Mouse (Mus musculus) left cerebral cortex, adult 2 months (tissue): ENCODE results near the gene Grtp1. TPM values are rescaled to one million over a fixed set of nuclear protein-coding genes. Genes with fewer than 3 reads are reported as not detected.

ENCODE experiments used
- DNase-seq, 2 experiments: peaks; one replicate each; pipeline ENCODE4 v3.0.0; 2021 to 2022; ENCODE audit warnings: low spot score in 2 of 2, mixed read lengths in 1 of 2; ENCODE audit errors: extremely low spot score in 1 of 2
- H3K27ac ChIP-seq: fragments of 200-600 bp; 2 replicates; pipeline ENCODE4 v1.8.1; 2022
- H3K4me3 ChIP-seq: fragments of 200-600 bp; 2 replicates; pipeline ENCODE4 v1.8.1; 2022
- CTCF ChIP-seq: fragments of 200-600 bp; IDR thresholded peaks from 2 replicates; pipeline ENCODE4 v1.8.1; 2022; ENCODE audit warnings: antibody characterized with exemption, mild to moderate bottlenecking, moderate library complexity
- intact Hi-C: fragments of 180-260 bp; cut with DNase I; formaldehyde crosslinking; loops from one replicate; pipeline ENCODE4 v1.15.1; 2025
- total RNA-seq, 2 experiments: library from RNA; stranded (reverse); gene quantifications; 2 replicates each; pipeline ENCODE4 v1.2.3; 2021

The Grtp1 gene
- total RNA-seq, 2 experiments from 2014 or later: 3.1 to 5.0 TPM

DNA sequence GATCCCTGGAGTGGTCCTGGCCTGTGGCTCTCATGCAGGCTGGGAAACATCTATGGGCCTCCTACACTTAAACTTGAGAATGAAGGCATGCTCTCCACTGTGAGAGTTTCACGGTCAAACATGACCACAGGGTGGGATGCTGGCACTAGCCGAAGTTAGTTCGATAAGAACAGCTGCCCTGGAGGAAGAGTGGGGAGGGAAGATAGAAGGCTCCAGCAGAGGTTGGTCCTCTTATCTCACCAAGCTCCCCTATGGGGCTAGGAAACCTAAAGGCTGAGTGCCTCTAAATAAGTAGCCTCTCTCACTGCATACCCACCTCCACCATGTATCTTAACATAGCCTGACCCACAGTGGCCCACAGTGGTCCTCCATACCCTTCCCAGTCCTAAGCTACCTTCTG, 2.4 kb upstream of the Grtp1 start:
- no peak for DNase-seq
- Histone ChIP-seq H3K27ac (no peak overlapping the region), H3K4me3 (no peak overlapping the region)
- intact Hi-C loops: no loop called here
- no peak for TF ChIP-seq CTCF

GRCm38 (mm10) chr8:13202041-13202440, 1.6 kb upstream of the Grtp1 start:
- intact Hi-C loops: no loop called here
- Histone ChIP-seq H3K4me3 (no peak overlapping the region), H3K27ac (no peak overlapping the region)
- DNase-seq: no peak
- TF ChIP-seq CTCF: no peak

DNA sequence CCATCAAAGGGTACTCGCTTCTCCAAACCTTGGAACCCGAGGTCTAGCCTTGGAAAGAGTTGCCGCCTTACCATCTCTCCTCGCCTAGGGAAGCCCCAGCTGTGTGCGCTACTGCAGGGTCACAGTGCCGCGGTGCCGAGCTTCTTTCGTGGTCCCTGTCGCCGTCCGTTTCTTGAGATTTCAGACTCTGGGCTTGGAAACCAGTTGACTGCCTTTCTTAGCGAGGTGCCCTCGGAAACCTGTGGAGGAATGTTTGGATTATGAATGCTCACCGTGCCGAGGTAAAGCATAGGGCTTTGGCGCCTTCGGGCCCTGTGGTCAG, 554 bp upstream of the Grtp1 start:
- no peak for DNase-seq

DNA sequence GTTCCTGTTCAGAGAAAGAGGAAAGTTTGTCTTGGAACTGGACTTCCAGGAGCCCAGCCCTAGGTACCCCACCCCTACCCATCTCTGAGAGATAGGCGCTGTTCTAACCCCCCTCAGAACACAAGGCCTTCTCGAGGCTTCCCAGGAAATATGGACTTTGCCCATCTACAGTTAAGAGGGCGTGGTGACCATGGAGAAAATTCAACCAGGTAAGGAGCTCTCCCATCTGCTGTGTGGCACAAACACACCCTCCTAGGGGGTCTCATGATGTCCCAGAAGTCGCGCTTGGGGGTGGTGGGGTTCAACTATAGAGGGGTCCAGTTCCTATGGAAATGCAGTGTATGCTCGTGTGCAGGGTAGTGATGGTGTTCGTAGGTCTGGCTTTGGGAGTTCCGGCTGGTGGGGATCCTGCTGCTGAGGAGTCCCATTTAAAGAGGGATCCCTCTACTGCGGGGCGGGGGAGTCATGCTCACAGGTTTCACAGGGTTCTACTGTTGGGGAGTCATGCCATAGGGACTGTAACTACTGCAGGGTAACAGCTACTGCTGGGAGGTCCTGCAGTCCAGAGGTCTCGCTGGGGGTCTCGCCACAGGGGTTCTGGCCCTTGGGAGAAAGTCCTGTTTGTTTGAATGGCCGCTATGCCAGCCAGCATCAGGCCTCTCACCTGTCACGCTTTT, 897 bp downstream of the Grtp1 start:
- peak overlapping the region; percentile 59 for H3K4me3 ChIP-seq
- intact Hi-C loops: no loop called here
- TF ChIP-seq CTCF: no peak
- DNase-seq: no peak
- H3K27ac ChIP-seq: no peak overlapping the region

More for the DNA sequence above, 554 bp upstream of the Grtp1 start:
- intact Hi-C loops: no loop called here
- peak overlapping the region; percentile 59 for H3K4me3 ChIP-seq
- H3K27ac ChIP-seq: no peak overlapping the region
- no peak for TF ChIP-seq CTCF

- intact Hi-C loops: no loop called here
These were observed 2.9 kb downstream of the Grtp1 start for GRCm38 (mm10) chr8:13197493-13197892.

DNA sequence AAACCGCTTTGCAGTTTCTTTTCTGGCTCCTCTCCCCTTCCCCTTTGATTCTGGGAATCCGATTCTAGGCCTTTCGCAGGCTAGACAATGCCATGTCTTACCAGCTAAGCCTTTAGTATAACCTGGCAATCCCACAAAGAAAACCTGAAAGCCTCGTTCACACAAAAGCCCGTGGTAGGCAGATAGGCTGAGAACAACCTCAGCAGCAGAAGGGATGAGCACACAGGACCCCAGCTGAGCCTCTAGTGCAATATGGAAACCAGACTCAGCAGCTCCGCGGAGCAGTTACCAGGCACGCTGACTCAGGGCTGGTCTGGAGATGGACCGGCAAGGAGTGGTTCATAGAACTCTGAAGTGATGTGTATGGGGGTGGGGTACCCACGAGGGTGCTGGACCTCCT, 5.6 kb downstream of the Grtp1 start:
- TF ChIP-seq CTCF: no peak
- H3K4me3 ChIP-seq: no peak overlapping the region
- DNase-seq: no peak
- intact Hi-C loops: no loop called here
- H3K27ac ChIP-seq: no peak overlapping the region

More at GRCm38 (mm10) chr8:13197493-13197892, 2.9 kb downstream of the Grtp1 start:
- TF ChIP-seq CTCF: no peak
- no peak for DNase-seq
- no peak overlapping the region for H3K27ac ChIP-seq
- H3K4me3 ChIP-seq: no peak overlapping the region

DNA sequence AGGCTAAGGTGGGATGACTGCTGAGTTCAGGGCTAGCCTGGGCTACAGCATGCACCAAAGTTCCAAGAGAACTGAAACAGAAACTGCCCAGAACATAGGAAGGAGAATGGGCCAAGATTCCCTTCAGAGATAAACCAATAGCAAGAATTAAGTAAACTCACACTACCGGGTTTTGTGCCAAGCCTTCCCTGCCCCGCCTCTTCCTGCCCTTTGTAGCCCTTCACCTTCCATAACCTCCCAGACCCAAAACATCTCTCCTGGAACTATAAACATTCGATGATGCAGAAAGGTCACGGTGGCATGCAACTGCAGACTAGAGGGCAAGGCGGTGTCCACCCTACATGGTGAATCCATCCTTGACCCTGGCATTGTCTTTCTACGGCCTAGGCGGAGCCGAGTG, 10.2 kb downstream of the Grtp1 start:
- intact Hi-C loops: no loop called here
- DNase-seq: no peak
- no peak for TF ChIP-seq CTCF
- no peak overlapping the region for H3K27ac ChIP-seq
- H3K4me3 ChIP-seq: no peak overlapping the region

DNA sequence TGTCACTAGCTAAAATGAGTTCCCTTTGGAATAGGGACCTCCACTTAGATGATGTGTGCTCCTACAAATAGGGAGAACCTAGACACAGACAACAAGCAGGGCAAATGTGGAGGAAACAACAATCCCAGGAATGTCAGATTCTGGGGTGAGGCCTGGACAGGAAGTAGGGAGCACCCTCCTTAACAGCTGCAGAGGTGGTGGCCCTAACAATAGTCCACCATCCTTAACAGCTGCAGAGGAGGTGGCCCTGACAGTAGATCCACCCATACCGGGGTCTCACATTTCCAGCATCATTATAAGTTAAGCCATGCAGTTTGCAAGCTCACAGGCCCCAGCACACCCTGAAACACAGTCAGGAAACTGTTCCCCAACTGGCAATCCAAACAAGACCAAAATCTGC, 11.6 kb downstream of the Grtp1 start:
- no peak for DNase-seq
- no peak for TF ChIP-seq CTCF
- Histone ChIP-seq H3K4me3 (no peak overlapping the region), H3K27ac (no peak overlapping the region)
- intact Hi-C loops: no loop called here

DNA sequence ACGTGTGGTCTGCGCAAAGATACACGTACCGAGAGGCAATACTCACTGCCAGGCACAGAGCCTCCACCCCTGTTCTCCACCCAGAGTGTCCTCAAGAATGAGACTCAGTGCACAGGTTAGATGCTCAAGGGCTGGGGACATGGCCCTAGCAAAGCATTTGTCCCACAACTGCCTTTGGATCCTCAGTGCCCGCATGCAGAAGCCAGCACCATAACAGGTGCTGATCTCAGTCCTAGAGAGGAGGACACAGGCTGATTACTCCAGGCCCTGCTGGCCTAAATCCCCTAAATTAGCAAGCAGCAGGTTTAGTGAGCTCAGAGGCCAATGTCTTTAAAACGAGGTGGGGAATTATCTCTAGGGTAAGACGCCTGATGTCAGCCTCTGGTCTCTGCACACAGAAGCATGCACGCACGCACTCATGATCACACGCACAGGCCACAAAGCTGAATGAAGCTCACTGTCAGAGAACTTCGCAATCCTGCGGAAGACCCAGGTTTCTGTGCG, 12.3 kb downstream of the Grtp1 start:
- DNase-seq: no peak
- intact Hi-C loops: no loop called here
- H3K4me3 ChIP-seq: no peak overlapping the region
- no peak overlapping the region for H3K27ac ChIP-seq
- no peak for TF ChIP-seq CTCF

- DNase-seq: no peak
- Histone ChIP-seq H3K4me3 (no peak overlapping the region), H3K27ac (no peak overlapping the region)
- intact Hi-C loops: no loop called here
- no peak for TF ChIP-seq CTCF
These were observed 12.8 kb downstream of the Grtp1 start for GRCm38 (mm10) chr8:13187638-13188037.

GRCm38 (mm10) chr8:13187229-13187628, 13.2 kb downstream of the Grtp1 start:
- TF ChIP-seq CTCF: no peak
- intact Hi-C loops: no loop called here
- no peak for DNase-seq

DNA sequence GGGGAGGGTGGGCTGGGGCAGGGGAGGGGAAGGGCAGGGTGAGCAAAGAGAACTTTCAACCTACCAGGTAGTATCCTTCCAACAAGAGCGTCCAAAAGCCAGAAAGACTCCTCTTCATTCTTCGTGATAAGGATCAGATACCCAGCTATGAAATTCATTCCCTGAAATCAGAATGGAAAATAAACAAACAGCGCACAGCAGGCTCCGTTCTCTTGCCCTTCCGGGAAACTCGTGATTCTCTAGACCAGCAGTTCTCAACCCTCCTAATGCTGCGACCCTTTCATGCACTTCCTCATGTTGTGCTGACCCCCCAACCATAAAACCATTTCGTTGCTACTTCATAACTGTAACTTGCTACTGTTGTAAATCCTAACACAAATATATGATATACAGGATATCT, 13.6 kb downstream of the Grtp1 start:
- no peak overlapping the region for H3K4me3 ChIP-seq
- H3K27ac ChIP-seq: no peak overlapping the region
- DNase-seq: no peak
- intact Hi-C loops: no loop called here
- no peak for TF ChIP-seq CTCF

More at GRCm38 (mm10) chr8:13187229-13187628, 13.2 kb downstream of the Grtp1 start:
- H3K4me3 ChIP-seq: no peak overlapping the region
- no peak overlapping the region for H3K27ac ChIP-seq

DNA sequence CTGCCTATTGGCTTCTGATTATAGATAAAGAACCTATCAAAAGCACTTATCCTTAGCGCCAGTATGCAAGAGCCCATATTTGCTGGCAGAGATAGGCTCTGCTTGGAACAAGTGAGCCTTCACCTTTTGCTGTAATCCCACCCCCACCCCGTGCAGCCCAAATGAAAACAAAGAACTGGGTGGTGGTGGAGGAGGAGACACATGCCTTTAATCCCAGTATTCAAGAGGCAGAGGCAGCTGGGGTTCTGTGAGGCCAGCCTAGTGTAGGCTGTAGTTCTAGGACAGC, 18.8 kb downstream of the Grtp1 start:
- no peak for DNase-seq
- H3K4me3 ChIP-seq: no peak overlapping the region
- TF ChIP-seq CTCF: no peak
- no peak overlapping the region for H3K27ac ChIP-seq
- intact Hi-C loops: no loop called here
